Mouse (Mus musculus): ENCODE results near the gene Gm17783.
"Not testable (repeated sequence)": the region's sequence is repeated elsewhere in the genome, so short reads cannot be mapped to it uniquely, and the experiment has no call there.

Gene Gm17783

GRCm38 (mm10) chr16:45531950-45532349 lies at the start of gene Gm17783:
Gene Gm17783 (minus strand): TSS chr16:45532050.
- no peak for DNase-seq

GRCm38 (mm10) chr16:45579883-45580282 lies 48.0 kb upstream of the Gm17783 start:
- DNase-seq: no peak

GRCm38 (mm10) chr16:45572307-45572706 lies 40.5 kb upstream of the Gm17783 start:
- DNase-seq: no peak

GRCm38 (mm10) chr16:45561747-45562146 lies 29.9 kb upstream of the Gm17783 start:
- no peak for DNase-seq

- no peak for DNase-seq
Measured at GRCm38 (mm10) chr16:45551579-45551978, 19.7 kb upstream of the Gm17783 start.

- no peak for DNase-seq
Measured at GRCm38 (mm10) chr16:45547982-45548381, 16.1 kb upstream of the Gm17783 start.

- no peak for DNase-seq
Measured at GRCm38 (mm10) chr16:45544341-45544740, 12.5 kb upstream of the Gm17783 start.

GRCm38 (mm10) chr16:45542108-45542507 lies 10.3 kb upstream of the Gm17783 start:
- no peak for DNase-seq

GRCm38 (mm10) chr16:45538342-45538741 lies 6.5 kb upstream of the Gm17783 start:
- DNase-seq: not testable (repeated sequence)

GRCm38 (mm10) chr16:45535009-45535408 lies 3.2 kb upstream of the Gm17783 start, which contains the start of gene Slc9c1:
Gene Slc9c1 (plus strand): TSS chr16:45535309.
- DNase-seq: no peak

GRCm38 (mm10) chr16:45525551-45525950 lies 6.3 kb downstream of the Gm17783 start:
- DNase-seq: no peak

- DNase-seq: no peak
Measured at GRCm38 (mm10) chr16:45495326-45495725, 36.5 kb downstream of the Gm17783 start.

- DNase-seq: no peak
Measured at GRCm38 (mm10) chr16:45492927-45493326, 38.9 kb downstream of the Gm17783 start, which contains the start of gene Gm609. Gene Gm609 (minus strand): TSS chr16:45492969.

- no peak for DNase-seq
Measured at GRCm38 (mm10) chr16:45476991-45477390, 54.9 kb downstream of the Gm17783 start.

GRCm38 (mm10) chr16:45471836-45472235 lies 60.0 kb downstream of the Gm17783 start:
- DNase-seq: not testable (repeated sequence)

All from lung, adult 18-20 months (tissue).